Mouse (Mus musculus) heart, embryonic 11.5 days (tissue): ENCODE measurements around the gene Gins2. TPM values are rescaled to one million over a fixed set of nuclear protein-coding genes. Genes with fewer than 3 reads are reported as not detected.

Experiments used
- ATAC-seq: fragments of 200-750 bp; cut with Nextera tagmentation; replicated peaks from 2 replicates; pipeline ENCODE4 v1.8.0; 2017; ENCODE audit warnings: moderate library complexity; ENCODE audit not compliant: insufficient number of reproducible peaks, low FRiP score, low TSS enrichment
- H3K27ac ChIP-seq: fragments of 300-500 bp; sonication (generic); 2 replicates; pipeline ENCODE4 v1.5.1; 2014; ENCODE audit warnings: mild to moderate bottlenecking, low read depth, low read length
- H3K27me3 ChIP-seq: fragments of 300-500 bp; sonication (generic); 2 replicates; pipeline ENCODE4 v1.6.1; 2014; ENCODE audit warnings: mild to moderate bottlenecking, low read length, mixed read lengths; ENCODE audit not compliant: control insufficient read depth, insufficient read depth
- H3K36me3 ChIP-seq: fragments of 300-500 bp; sonication (generic); 2 replicates; pipeline ENCODE4 v1.6.1; 2014; ENCODE audit warnings: mild to moderate bottlenecking, low read length, moderate library complexity, mixed read lengths; ENCODE audit not compliant: control insufficient read depth, insufficient read depth
- H3K4me1 ChIP-seq: fragments of 300-500 bp; sonication (generic); 2 replicates; pipeline ENCODE4 v1.6.1; 2014; ENCODE audit warnings: low read length; ENCODE audit not compliant: control insufficient read depth, insufficient read depth
- H3K4me2 ChIP-seq: fragments of 300-500 bp; sonication (generic); 2 replicates; pipeline ENCODE4 v1.6.1; 2014; ENCODE audit warnings: mild to moderate bottlenecking, moderate library complexity
- H3K4me3 ChIP-seq: fragments of 300-500 bp; sonication (generic); 2 replicates; pipeline ENCODE4 v1.5.1; 2014; ENCODE audit warnings: low read depth, low read length
- H3K9ac ChIP-seq: fragments of 300-500 bp; sonication (generic); 2 replicates; pipeline ENCODE4 v1.6.1; 2014; ENCODE audit warnings: mild to moderate bottlenecking, low read depth, low read length, moderate library complexity
- H3K9me3 ChIP-seq: fragments of 300-500 bp; sonication (generic); replicated peaks from 2 replicates; pipeline ENCODE4 v1.6.1; 2016; ENCODE audit warnings: low read length; ENCODE audit not compliant: control insufficient read depth
- WGBS: fragments of 180-500 bp; shearing (Covaris S2); extraction: QIAGEN DNeasy Blood & Tissue Kit; methylation state at CpG from one replicate; pipeline ENCODE4 v1.1.7; 2014; ENCODE audit not compliant: insufficient replicate concordance; 5-methylcytosine and 5-hydroxymethylcytosine counted together
- polyA plus RNA-seq: library from polyadenylated mRNA; unstranded; fragments of >200 nt; fragmentation: Nextera tagmentation; extraction: Ambion mirVana; gene quantifications from 2 replicates; pipeline ENCODE4 v1.2.1, GENCODE M21; 2014

Gene Gins2
- polyA plus RNA-seq, 1 experiment from 2014 or later, result 82.7 TPM

- no peaks in the 10 kb centered on the region for H3K36me3 ChIP-seq
- H3K4me1 ChIP-seq, result peaks cover 80% of the 10 kb centered on the region
- H3K9ac ChIP-seq, result 0 out of 2 replicates have a peak overlapping the region, but pooled peaks have one; percentile 43
- H3K4me2 ChIP-seq, result peak overlapping the region; percentile 19; the same call in 1 of the 2 replicates
- no peaks in the 10 kb centered on the region for H3K9me3 ChIP-seq
- H3K27me3 ChIP-seq, result no peaks in the 10 kb centered on the region
- no peak for ATAC-seq
- peak overlapping the region; percentile 59 for H3K27ac ChIP-seq
- 38% methylated on average over 13 of the region's 13 CpGs for WGBS
- no peak overlapping the region; the same call in 1 of the 2 replicates for H3K4me3 ChIP-seq
Observed at GRCm38 (mm10) chr8:120542995-120543394, 46.1 kb downstream of the Gins2 start.

GRCm38 (mm10) chr8:120539775-120540625 is 49.1 kb downstream of the Gins2 start:
- Histone ChIP-seq H3K9ac (peak overlapping the region; percentile 46), H3K27ac (peak overlapping the region; percentile 95), H3K4me1 (peaks cover 70% of the 10 kb centered on the region), H3K27me3 (no peaks in the 10 kb centered on the region), H3K4me3 (0 out of 2 replicates have a peak overlapping the region, but pooled peaks have one; percentile 5), H3K9me3 (no peaks in the 10 kb centered on the region), H3K4me2 (peak overlapping the region; percentile 99), H3K36me3 (no peaks in the 10 kb centered on the region)
- no peak for ATAC-seq
- 22% methylated on average over 21 of the region's 23 CpGs for WGBS

GRCm38 (mm10) chr8:120539381-120539774 is 49.7 kb downstream of the Gins2 start:
- peak overlapping the region; percentile 99 for H3K4me2 ChIP-seq
- no peaks in the 10 kb centered on the region for H3K9me3 ChIP-seq
- peak overlapping the region; percentile 95 for H3K27ac ChIP-seq
- H3K4me3 ChIP-seq, result peak overlapping the region; percentile 77
- peak overlapping the region; percentile 46; the same call in 1 of the 2 replicates for H3K9ac ChIP-seq
- no peak for ATAC-seq
- H3K4me1 ChIP-seq, result peaks cover 75% of the 10 kb centered on the region
- H3K36me3 ChIP-seq, result no peaks in the 10 kb centered on the region
- H3K27me3 ChIP-seq, result no peaks in the 10 kb centered on the region
- 36% methylated on average over 6 of the region's 6 CpGs for WGBS

GRCm38 (mm10) chr8:120538397-120539240 is 50.5 kb downstream of the Gins2 start:
- H3K9ac ChIP-seq, result peak overlapping the region; percentile 84
- peak overlapping the region; percentile 77 for H3K4me3 ChIP-seq
- H3K27ac ChIP-seq, result peak overlapping the region; percentile 95
- H3K9me3 ChIP-seq, result no peaks in the 10 kb centered on the region
- ATAC-seq, result no peak
- 1% methylated on average over 37 of the region's 37 CpGs for WGBS
- H3K4me1 ChIP-seq, result peaks cover 78% of the 10 kb centered on the region
- H3K27me3 ChIP-seq, result no peaks in the 10 kb centered on the region
- H3K4me2 ChIP-seq, result peak overlapping the region; percentile 99
- no peaks in the 10 kb centered on the region for H3K36me3 ChIP-seq

- under 1% methylated on average over 30 of the region's 46 CpGs for WGBS
- ATAC-seq, result no peak
- peak overlapping the region; percentile 95 for H3K27ac ChIP-seq
- no peaks in the 10 kb centered on the region for H3K36me3 ChIP-seq
- peak overlapping the region; percentile 84 for H3K9ac ChIP-seq
- H3K4me1 ChIP-seq, result peaks cover 78% of the 10 kb centered on the region
- H3K27me3 ChIP-seq, result no peaks in the 10 kb centered on the region
- H3K4me3 ChIP-seq, result peak overlapping the region; percentile 77
- H3K9me3 ChIP-seq, result no peaks in the 10 kb centered on the region
- peak overlapping the region; percentile 99 for H3K4me2 ChIP-seq
Observed at GRCm38 (mm10) chr8:120537818-120538396, 51.2 kb downstream of the Gins2 start.

GRCm38 (mm10) chr8:120537207-120537817 is 51.8 kb downstream of the Gins2 start:
- peak; percentile 75 for ATAC-seq
- Histone ChIP-seq H3K27me3 (no peaks in the 10 kb centered on the region), H3K4me1 (peaks cover 78% of the 10 kb centered on the region), H3K9ac (peak overlapping the region; percentile 84), H3K27ac (peak overlapping the region; percentile 95), H3K36me3 (no peaks in the 10 kb centered on the region), H3K9me3 (no peaks in the 10 kb centered on the region), H3K4me2 (peak overlapping the region; percentile 99), H3K4me3 (peak overlapping the region; percentile 77)
- under 1% methylated on average over 59 of the region's 79 CpGs for WGBS

GRCm38 (mm10) chr8:120536306-120537206 is 52.5 kb downstream of the Gins2 start:
- H3K27me3 ChIP-seq, result no peaks in the 10 kb centered on the region
- peak overlapping the region; percentile 99 for H3K4me2 ChIP-seq
- peaks cover 81% of the 10 kb centered on the region for H3K4me1 ChIP-seq
- peak; percentile 18; the same call in 1 of the 2 replicates for ATAC-seq
- peak overlapping the region; percentile 77 for H3K4me3 ChIP-seq
- no peaks in the 10 kb centered on the region for H3K36me3 ChIP-seq
- WGBS, result under 1% methylated on average over 61 of the region's 61 CpGs
- peak overlapping the region; percentile 95 for H3K27ac ChIP-seq
- no peaks in the 10 kb centered on the region for H3K9me3 ChIP-seq
- peak overlapping the region; percentile 84 for H3K9ac ChIP-seq
